Mouse (Mus musculus): ENCODE data around the gene Twist2.
A peak's percentile ranks its signal among the peaks of the same experiment; 100 is the strongest.

Gene Twist2

GRCm38 (mm10) chr1:91800967-91801843 is at the start of gene Twist2:
TSS of gene Twist2 (plus strand) at chr1:91801461.
- DNase-seq (ENCODE audit: low spot score in 2 of 2), result no peak

GRCm38 (mm10) chr1:91752931-91753330 is 48.3 kb upstream of the Twist2 start:
- DNase-seq (ENCODE audit: low spot score in 2 of 2), result no peak

- DNase-seq (ENCODE audit: low spot score in 2 of 2), result peak in 1 of 2 experiments; percentile 5
Observed at GRCm38 (mm10) chr1:91755102-91755501, 46.2 kb upstream of the Twist2 start.

GRCm38 (mm10) chr1:91757292-91757691 is 44.0 kb upstream of the Twist2 start:
- DNase-seq (ENCODE audit: low spot score in 2 of 2), result no peak

- DNase-seq (ENCODE audit: low spot score in 2 of 2), result no peak
Observed at GRCm38 (mm10) chr1:91758143-91758542, 43.1 kb upstream of the Twist2 start.

GRCm38 (mm10) chr1:91758600-91759515 is 42.4 kb upstream of the Twist2 start:
- DNase-seq (ENCODE audit: low spot score in 2 of 2), result no peak

- DNase-seq (ENCODE audit: low spot score in 2 of 2), result no peak
Observed at GRCm38 (mm10) chr1:91760140-91760986, 40.9 kb upstream of the Twist2 start.

GRCm38 (mm10) chr1:91762528-91763091 is 38.7 kb upstream of the Twist2 start:
- DNase-seq (ENCODE audit: low spot score in 2 of 2), result no peak

- no peak for DNase-seq (ENCODE audit: low spot score in 2 of 2)
Observed at GRCm38 (mm10) chr1:91770221-91770624, 31.0 kb upstream of the Twist2 start.

GRCm38 (mm10) chr1:91770676-91771075 is 30.6 kb upstream of the Twist2 start:
- no peak for DNase-seq (ENCODE audit: low spot score in 2 of 2)

GRCm38 (mm10) chr1:91776928-91777327 is 24.3 kb upstream of the Twist2 start:
- DNase-seq (ENCODE audit: low spot score in 2 of 2), result no peak

GRCm38 (mm10) chr1:91779819-91780218 is 21.4 kb upstream of the Twist2 start:
- DNase-seq (ENCODE audit: low spot score in 2 of 2), result no peak

- DNase-seq (ENCODE audit: low spot score in 2 of 2), result no peak
Observed at GRCm38 (mm10) chr1:91781182-91781581, 20.1 kb upstream of the Twist2 start.

GRCm38 (mm10) chr1:91784162-91784561 is 17.1 kb upstream of the Twist2 start:
- no peak for DNase-seq (ENCODE audit: low spot score in 2 of 2)

- no peak for DNase-seq (ENCODE audit: low spot score in 2 of 2)
Observed at GRCm38 (mm10) chr1:91799323-91799722, 1.9 kb upstream of the Twist2 start.

GRCm38 (mm10) chr1:91800348-91800747 is 913 bp upstream of the Twist2 start:
- DNase-seq (ENCODE audit: low spot score in 2 of 2), result no peak

- no peak for DNase-seq (ENCODE audit: low spot score in 2 of 2)
Observed at GRCm38 (mm10) chr1:91801844-91802366, 644 bp downstream of the Twist2 start.

- DNase-seq (ENCODE audit: low spot score in 2 of 2), result no peak
Observed at GRCm38 (mm10) chr1:91802406-91803121, 1.3 kb downstream of the Twist2 start.

- no peak for DNase-seq (ENCODE audit: low spot score in 2 of 2)
Observed at GRCm38 (mm10) chr1:91803416-91803815, 2.2 kb downstream of the Twist2 start.

GRCm38 (mm10) chr1:91816067-91816466 is 14.8 kb downstream of the Twist2 start:
- no peak for DNase-seq (ENCODE audit: low spot score in 2 of 2)

All from natural killer cell, adult 2 months (primary cell).